Mouse (Mus musculus) embryo, embryonic 10.5 days (tissue): ENCODE measurements at regions not wholly inside any gene's neighbourhood (a gene's known extent, or its start where the extent isn't known, plus 50 kb on each side); places are given as distances from the start of the nearest gene placed in this dataset.

ENCODE experiments used
- DNase-seq: peaks from one replicate; pipeline ENCODE4 v3.0.0-alpha.2; 2015; ENCODE audit warnings: low spot score

- DNase-seq: no peak
These were observed 166.5 kb downstream of the Smarca1 start for GRCm38 (mm10) chrX:47726285-47726684.

GRCm38 (mm10) chrX:47703080-47703479 is 189.7 kb downstream of the Smarca1 start:
- DNase-seq: peak; percentile 2

GRCm38 (mm10) chrX:47668778-47669177 is 224.0 kb downstream of the Smarca1 start:
- DNase-seq: no peak

GRCm38 (mm10) chrX:47646523-47646922 is 246.3 kb downstream of the Smarca1 start:
- no peak for DNase-seq

- DNase-seq: no peak
These were observed 251.6 kb downstream of the Smarca1 start for GRCm38 (mm10) chrX:47641191-47641590.

- no peak for DNase-seq
These were observed 253.9 kb downstream of the Smarca1 start for GRCm38 (mm10) chrX:47638831-47639316.

- no peak for DNase-seq
These were observed 269.7 kb downstream of the Smarca1 start for GRCm38 (mm10) chrX:47622881-47623613.

- DNase-seq: no peak
These were observed 280.4 kb downstream of the Smarca1 start for GRCm38 (mm10) chrX:47612364-47612763.
